Mouse (Mus musculus) liver, embryonic 14.5 days (tissue): ENCODE data around the gene Marcks.

Experiments
- CTCF ChIP-seq: IDR thresholded peaks from 2 replicates; pipeline ENCODE4 v1.5.1; 2016; ENCODE audit warnings: antibody characterized with exemption, low read depth, control low read depth
- EP300 ChIP-seq: IDR thresholded peaks from 2 replicates; pipeline ENCODE4 v1.6.1; 2016; ENCODE audit warnings: antibody characterized with exemption, low read depth

DNA sequence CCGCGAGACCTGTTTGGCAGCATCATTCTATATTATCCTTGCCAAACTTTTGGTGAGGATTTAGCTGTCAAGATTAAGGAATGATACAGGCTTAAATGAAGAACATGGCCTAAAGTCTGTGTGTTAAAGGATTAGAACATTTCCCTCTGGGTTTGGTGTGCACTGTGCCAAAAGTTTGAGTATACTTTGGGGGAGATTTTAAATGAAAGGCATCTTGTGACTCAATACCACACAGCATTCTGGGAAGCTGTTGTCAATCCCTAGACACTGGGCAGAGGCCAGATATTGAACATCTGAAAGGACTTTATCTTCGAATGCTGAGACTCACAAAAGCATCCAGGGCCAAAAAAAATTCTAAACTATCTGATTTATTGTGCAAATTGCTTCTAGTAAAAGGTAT, 21.0 kb upstream of the Marcks start:
- TF ChIP-seq CTCF (no peak), EP300 (no peak)
